Mouse (Mus musculus): ENCODE results near the gene Arhgef28. TPM values are rescaled to one million over a fixed set of nuclear protein-coding genes. Genes with fewer than 3 reads are reported as not detected.

Gene Arhgef28
- polyA plus RNA-seq, 1 experiment, result 6.7 TPM

GRCm38 (mm10) chr13:98121124-98121470, 85.1 kb downstream of the Arhgef28 start:
- Histone ChIP-seq H3K9me3 (replicated peaks; ENCODE audit: control insufficient read depth, insufficient read depth, low read length, poor library complexity, severe bottlenecking) (peaks cover 2% of the 10 kb centered on the region; the same call in 1 of the 2 replicates), H3K27me3 (ENCODE audit: control insufficient read depth, insufficient read depth, low read length, poor library complexity, severe bottlenecking) (no peaks in the 10 kb centered on the region), H3K9ac (ENCODE audit: low read depth, poor library complexity, severe bottlenecking) (no peak overlapping the region), H3K27ac (ENCODE audit: insufficient read depth, low read length) (no peak overlapping the region), H3K4me1 (ENCODE audit: control insufficient read depth, insufficient read depth, low read length) (peaks cover 7% of the 10 kb centered on the region), H3K36me3 (ENCODE audit: control insufficient read depth, insufficient read depth, low read length, poor library complexity, severe bottlenecking) (no peaks in the 10 kb centered on the region), H3K4me3 (ENCODE audit: low read depth, low read length) (no peak overlapping the region)
- TF ChIP-seq POLR2A (IDR thresholded peaks at IDR 0.05; ENCODE audit: insufficient read depth, low read length), result no peak
- TF ChIP-seq EP300 (IDR thresholded peaks at IDR 0.05; ENCODE audit: insufficient read depth, low read depth, low read length), result no peak
- no peak for TF ChIP-seq CTCF (IDR thresholded peaks at IDR 0.05; ENCODE audit: low read depth, low read length)

DNA sequence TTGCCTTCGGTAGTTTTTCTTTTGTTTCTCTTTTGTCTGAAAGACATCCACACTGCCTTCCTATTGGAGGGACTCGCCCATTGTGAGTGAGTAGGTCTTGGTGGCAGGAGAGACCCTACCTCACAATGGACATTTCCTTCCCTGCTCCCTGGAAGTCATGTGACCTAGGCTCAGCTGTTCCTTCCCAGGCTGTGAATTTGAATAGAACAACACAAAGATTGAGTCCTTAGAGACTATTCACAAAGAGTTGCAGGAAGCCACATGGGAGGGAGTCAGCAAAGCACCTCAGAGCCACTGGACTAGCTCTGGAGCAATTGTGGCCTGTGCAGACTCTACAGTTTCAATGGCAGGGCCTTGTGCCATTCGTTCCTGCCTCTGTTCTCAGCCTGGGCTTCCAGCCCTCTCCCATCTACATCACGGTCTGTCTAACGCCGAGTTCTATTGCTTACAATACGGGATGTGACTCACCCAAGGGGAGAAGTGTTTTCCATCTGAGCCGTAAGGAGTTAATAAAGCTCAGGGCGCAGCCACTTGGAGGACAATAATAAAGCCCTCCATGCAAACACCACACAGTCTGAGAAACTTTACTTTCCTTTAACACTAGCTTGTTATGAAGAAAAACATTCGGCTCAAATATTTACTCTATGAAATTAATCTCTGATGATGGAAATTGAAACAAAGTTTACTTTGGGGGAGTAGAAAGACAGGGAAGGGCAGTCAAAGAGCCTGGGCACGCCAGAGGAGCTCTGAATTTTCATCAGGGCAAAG, 85.7 kb downstream of the Arhgef28 start:
- Histone ChIP-seq H3K27me3 (ENCODE audit: control insufficient read depth, insufficient read depth, low read length, poor library complexity, severe bottlenecking) (no peaks in the 10 kb centered on the region), H3K9me3 (replicated peaks; ENCODE audit: control insufficient read depth, insufficient read depth, low read length, poor library complexity, severe bottlenecking) (no peaks in the 10 kb centered on the region), H3K4me1 (ENCODE audit: control insufficient read depth, insufficient read depth, low read length) (peaks cover 7% of the 10 kb centered on the region), H3K36me3 (ENCODE audit: control insufficient read depth, insufficient read depth, low read length, poor library complexity, severe bottlenecking) (no peaks in the 10 kb centered on the region), H3K4me3 (ENCODE audit: low read depth, low read length) (no peak overlapping the region), H3K9ac (ENCODE audit: low read depth, poor library complexity, severe bottlenecking) (no peak overlapping the region), H3K27ac (ENCODE audit: insufficient read depth, low read length) (no peak overlapping the region)
- TF ChIP-seq EP300 (IDR thresholded peaks at IDR 0.05; ENCODE audit: insufficient read depth, low read depth, low read length), result 0 out of 2 replicates have a peak, but pooled peaks have one; percentile 28
- TF ChIP-seq POLR2A (IDR thresholded peaks at IDR 0.05; ENCODE audit: insufficient read depth, low read length), result no peak
- TF ChIP-seq CTCF (IDR thresholded peaks at IDR 0.05; ENCODE audit: low read depth, low read length), result no peak

GRCm38 (mm10) chr13:98118291-98118690, 87.9 kb downstream of the Arhgef28 start:
- Histone ChIP-seq H3K27ac (ENCODE audit: insufficient read depth, low read length) (no peak overlapping the region), H3K4me1 (ENCODE audit: control insufficient read depth, insufficient read depth, low read length) (peaks cover 7% of the 10 kb centered on the region), H3K9ac (ENCODE audit: low read depth, poor library complexity, severe bottlenecking) (no peak overlapping the region), H3K4me3 (ENCODE audit: low read depth, low read length) (no peak overlapping the region), H3K36me3 (ENCODE audit: control insufficient read depth, insufficient read depth, low read length, poor library complexity, severe bottlenecking) (no peaks in the 10 kb centered on the region), H3K27me3 (ENCODE audit: control insufficient read depth, insufficient read depth, low read length, poor library complexity, severe bottlenecking) (no peaks in the 10 kb centered on the region), H3K9me3 (replicated peaks; ENCODE audit: control insufficient read depth, insufficient read depth, low read length, poor library complexity, severe bottlenecking) (no peaks in the 10 kb centered on the region)
- no peak for TF ChIP-seq EP300 (IDR thresholded peaks at IDR 0.05; ENCODE audit: insufficient read depth, low read depth, low read length)
- TF ChIP-seq CTCF (IDR thresholded peaks at IDR 0.05; ENCODE audit: low read depth, low read length), result no peak
- no peak for TF ChIP-seq POLR2A (IDR thresholded peaks at IDR 0.05; ENCODE audit: insufficient read depth, low read length)

- no peak overlapping the region for H3K27ac ChIP-seq (ENCODE audit: insufficient read depth, low read length)
- no peaks in the 10 kb centered on the region for H3K27me3 ChIP-seq (ENCODE audit: control insufficient read depth, insufficient read depth, low read length, poor library complexity, severe bottlenecking)
- no peaks in the 10 kb centered on the region for H3K9me3 ChIP-seq (replicated peaks; ENCODE audit: control insufficient read depth, insufficient read depth, low read length, poor library complexity, severe bottlenecking)
- peaks cover 7% of the 10 kb centered on the region for H3K4me1 ChIP-seq (ENCODE audit: control insufficient read depth, insufficient read depth, low read length)
- no peak overlapping the region for H3K4me3 ChIP-seq (ENCODE audit: low read depth, low read length)
- TF ChIP-seq CTCF (IDR thresholded peaks at IDR 0.05; ENCODE audit: low read depth, low read length) (no peak), EP300 (IDR thresholded peaks at IDR 0.05; ENCODE audit: insufficient read depth, low read depth, low read length) (no peak), POLR2A (IDR thresholded peaks at IDR 0.05; ENCODE audit: insufficient read depth, low read length) (no peak)
- H3K9ac ChIP-seq (ENCODE audit: low read depth, poor library complexity, severe bottlenecking), result no peak overlapping the region
- H3K36me3 ChIP-seq (ENCODE audit: control insufficient read depth, insufficient read depth, low read length, poor library complexity, severe bottlenecking), result no peaks in the 10 kb centered on the region
These were observed 88.5 kb downstream of the Arhgef28 start for GRCm38 (mm10) chr13:98117566-98118254.

DNA sequence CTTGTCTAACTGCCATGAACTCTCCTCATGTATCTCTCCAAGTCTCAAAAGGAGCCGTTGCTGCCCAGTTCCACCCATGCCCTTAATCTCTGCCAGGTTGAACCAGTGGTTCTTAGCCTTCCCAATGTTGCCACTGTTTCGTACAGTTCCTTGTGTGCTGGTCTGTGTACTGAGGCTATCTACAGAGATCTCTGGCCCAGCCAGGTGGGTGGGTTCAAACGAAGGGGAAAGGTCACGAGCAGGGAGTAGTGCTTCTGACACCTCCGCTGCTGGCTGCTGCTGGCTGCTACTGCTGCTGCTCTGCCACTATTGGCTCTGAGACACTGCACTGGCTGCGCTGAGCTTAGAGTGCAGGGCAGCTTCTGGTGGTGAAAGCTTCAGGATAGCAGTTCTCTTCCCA, 90.6 kb downstream of the Arhgef28 start:
- TF ChIP-seq CTCF (IDR thresholded peaks at IDR 0.05; ENCODE audit: low read depth, low read length) (no peak), EP300 (IDR thresholded peaks at IDR 0.05; ENCODE audit: insufficient read depth, low read depth, low read length) (no peak), POLR2A (IDR thresholded peaks at IDR 0.05; ENCODE audit: insufficient read depth, low read length) (no peak)
- Histone ChIP-seq H3K27ac (ENCODE audit: insufficient read depth, low read length) (no peak overlapping the region), H3K4me3 (ENCODE audit: low read depth, low read length) (no peak overlapping the region), H3K9me3 (replicated peaks; ENCODE audit: control insufficient read depth, insufficient read depth, low read length, poor library complexity, severe bottlenecking) (no peaks in the 10 kb centered on the region), H3K36me3 (ENCODE audit: control insufficient read depth, insufficient read depth, low read length, poor library complexity, severe bottlenecking) (no peaks in the 10 kb centered on the region), H3K27me3 (ENCODE audit: control insufficient read depth, insufficient read depth, low read length, poor library complexity, severe bottlenecking) (no peaks in the 10 kb centered on the region), H3K4me1 (ENCODE audit: control insufficient read depth, insufficient read depth, low read length) (peaks cover 7% of the 10 kb centered on the region), H3K9ac (ENCODE audit: low read depth, poor library complexity, severe bottlenecking) (no peak overlapping the region)

DNA sequence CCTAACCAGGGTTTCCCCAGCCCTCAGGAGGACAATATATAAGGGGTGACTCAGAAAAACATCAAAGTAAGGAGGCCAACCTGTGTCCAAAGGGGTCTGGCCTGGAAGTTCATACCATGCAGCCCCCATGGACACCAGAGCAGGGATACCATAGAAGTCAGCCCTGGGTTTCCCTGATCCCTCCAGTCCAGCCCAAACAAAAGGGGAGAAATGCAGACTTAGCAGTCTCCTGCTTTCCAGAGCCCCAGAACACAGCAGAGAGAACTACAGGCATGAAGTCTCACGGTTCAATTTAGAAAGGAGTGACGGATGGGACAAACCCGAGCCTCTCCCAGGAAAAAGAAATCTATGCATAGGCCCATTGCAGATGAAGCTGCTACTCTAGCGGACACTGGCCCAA, 91.2 kb downstream of the Arhgef28 start:
- H3K36me3 ChIP-seq (ENCODE audit: control insufficient read depth, insufficient read depth, low read length, poor library complexity, severe bottlenecking), result no peaks in the 10 kb centered on the region
- no peaks in the 10 kb centered on the region for H3K9me3 ChIP-seq (replicated peaks; ENCODE audit: control insufficient read depth, insufficient read depth, low read length, poor library complexity, severe bottlenecking)
- no peak overlapping the region for H3K4me3 ChIP-seq (ENCODE audit: low read depth, low read length)
- no peak overlapping the region for H3K27ac ChIP-seq (ENCODE audit: insufficient read depth, low read length)
- no peak overlapping the region for H3K9ac ChIP-seq (ENCODE audit: low read depth, poor library complexity, severe bottlenecking)
- H3K27me3 ChIP-seq (ENCODE audit: control insufficient read depth, insufficient read depth, low read length, poor library complexity, severe bottlenecking), result no peaks in the 10 kb centered on the region
- TF ChIP-seq POLR2A (IDR thresholded peaks at IDR 0.05; ENCODE audit: insufficient read depth, low read length) (no peak), CTCF (IDR thresholded peaks at IDR 0.05; ENCODE audit: low read depth, low read length) (no peak), EP300 (IDR thresholded peaks at IDR 0.05; ENCODE audit: insufficient read depth, low read depth, low read length) (no peak)
- H3K4me1 ChIP-seq (ENCODE audit: control insufficient read depth, insufficient read depth, low read length), result peaks cover under 1% of the 10 kb centered on the region
